Mouse (Mus musculus): ENCODE measurements around the gene Olfr874.
"Not testable (repeated sequence)": the region's sequence is repeated elsewhere in the genome, so short reads cannot be mapped to it uniquely, and the experiment has no call there.

Olfr874 gene

GRCm38 (mm10) chr9:37744806-37745205 is at the start of gene Olfr874:
TSS of gene Olfr874 (plus strand) at chr9:37745106.
- no peak for DNase-seq (ENCODE audit: low spot score in 2 of 2)

- DNase-seq (ENCODE audit: low spot score in 2 of 2): no peak
Observed at GRCm38 (mm10) chr9:37716150-37716549, 28.8 kb upstream of the Olfr874 start, which contains the start of gene Olfr160. TSS of gene Olfr160 (minus strand) at chr9:37716250.

- no peak for DNase-seq (ENCODE audit: low spot score in 2 of 2)
Observed at GRCm38 (mm10) chr9:37734310-37734709, 10.6 kb upstream of the Olfr874 start.

- DNase-seq (ENCODE audit: low spot score in 2 of 2): peak in 1 of 2 experiments; percentile 7
Observed at GRCm38 (mm10) chr9:37750319-37751075, 5.6 kb downstream of the Olfr874 start.

GRCm38 (mm10) chr9:37751467-37751866 is 6.6 kb downstream of the Olfr874 start:
- no peak for DNase-seq (ENCODE audit: low spot score in 2 of 2)

- no peak for DNase-seq (ENCODE audit: low spot score in 2 of 2)
Observed at GRCm38 (mm10) chr9:37752006-37752405, 7.1 kb downstream of the Olfr874 start.

GRCm38 (mm10) chr9:37761728-37762127 is 16.8 kb downstream of the Olfr874 start:
- no peak for DNase-seq (ENCODE audit: low spot score in 2 of 2)

GRCm38 (mm10) chr9:37762541-37762940 is 17.6 kb downstream of the Olfr874 start:
- DNase-seq (ENCODE audit: low spot score in 2 of 2): no peak

GRCm38 (mm10) chr9:37770661-37771060 is 25.8 kb downstream of the Olfr874 start:
- DNase-seq (ENCODE audit: low spot score in 2 of 2): no peak

GRCm38 (mm10) chr9:37771759-37772158 is 26.9 kb downstream of the Olfr874 start, which contains the start of gene Olfr875:
TSS of gene Olfr875 (plus strand) at chr9:37771857.
- DNase-seq (ENCODE audit: low spot score in 2 of 2): no peak

- peak; percentile 16 to 26 for DNase-seq (ENCODE audit: low spot score in 2 of 2)
Observed at GRCm38 (mm10) chr9:37782766-37783260, 37.9 kb downstream of the Olfr874 start.

- DNase-seq (ENCODE audit: low spot score in 2 of 2): not testable (repeated sequence)
Observed at GRCm38 (mm10) chr9:37783394-37784387, 38.8 kb downstream of the Olfr874 start.

GRCm38 (mm10) chr9:37786411-37786810 is 41.5 kb downstream of the Olfr874 start:
- no peak for DNase-seq (ENCODE audit: low spot score in 2 of 2)

Data from frontal cortex, postnatal 10 days (tissue).